Mouse (Mus musculus): ENCODE results near the gene Pex11g. TPM values are rescaled to one million over a fixed set of nuclear protein-coding genes. Genes with fewer than 3 reads are reported as not detected.

Pex11g gene
- total RNA-seq, 1 experiment = 3.2 TPM

GRCm38 (mm10) chr8:3426211-3426610 lies 41.3 kb downstream of the Pex11g start:
- H3K4me3 ChIP-seq (ENCODE audit: insufficient read depth in 1 of 2, low read depth in 1 of 2, low read length in 2 of 2, poor library complexity in 1 of 2, severe bottlenecking in 1 of 2) = no peak overlapping the region
- in situ Hi-C loops (cut with MboI; ENCODE audit: low sequenced_read_pairs in 2 of 2, unreplicated experiment in 2 of 2) = no loop called here
- no peak for TF ChIP-seq ZNF384 (IDR thresholded peaks at IDR 0.05; ENCODE audit: low read depth, low read length)
- no peak for TF ChIP-seq MAFK (IDR thresholded peaks at IDR 0.05; ENCODE audit: insufficient read depth, low read depth, low read length)
- no peak for TF ChIP-seq ZC3H11A (IDR thresholded peaks at IDR 0.05; ENCODE audit: borderline replicate concordance, low read depth, low read length)
- no peak for TF ChIP-seq HCFC1 (IDR thresholded peaks at IDR 0.05; ENCODE audit: borderline replicate concordance, insufficient read depth, low read length)
- TF ChIP-seq CHD2 (IDR thresholded peaks at IDR 0.05; ENCODE audit: low read depth, low read length) = no peak
- H3K4me1 ChIP-seq (ENCODE audit: control insufficient read depth in 2 of 2, insufficient read depth in 2 of 2, low read length in 2 of 2, poor library complexity in 1 of 2) = peaks cover 14 to 20% of the 10 kb centered on the region in 2 experiments; a peak in 3 of 4 replicates
- peaks cover 29% of the 10 kb centered on the region for H3K36me3 ChIP-seq (ENCODE audit: control insufficient read depth, insufficient read depth, low read length, poor library complexity, severe bottlenecking)
- no peak for DNase-seq (ENCODE audit: low read depth, low spot score)
- H3K27ac ChIP-seq (ENCODE audit: insufficient read depth, low read depth, low read length, poor library complexity, severe bottlenecking) = no peak overlapping the region
- no peak overlapping the region for H3K9ac ChIP-seq (ENCODE audit: insufficient read depth, low read depth, low read length, poor library complexity, severe bottlenecking)
- H3K9me3 ChIP-seq (ENCODE audit: control insufficient read depth, insufficient read depth, low read depth, low read length) = no peaks in the 10 kb centered on the region

GRCm38 (mm10) chr8:3425217-3425616 lies 42.3 kb downstream of the Pex11g start:
- TF ChIP-seq CHD2 (IDR thresholded peaks at IDR 0.05; ENCODE audit: low read depth, low read length) (no peak), ZNF384 (IDR thresholded peaks at IDR 0.05; ENCODE audit: low read depth, low read length) (no peak), HCFC1 (IDR thresholded peaks at IDR 0.05; ENCODE audit: borderline replicate concordance, insufficient read depth, low read length) (no peak), MAFK (IDR thresholded peaks at IDR 0.05; ENCODE audit: insufficient read depth, low read depth, low read length) (no peak), ZC3H11A (IDR thresholded peaks at IDR 0.05; ENCODE audit: borderline replicate concordance, low read depth, low read length) (no peak)
- Histone ChIP-seq H3K9me3 (ENCODE audit: control insufficient read depth, insufficient read depth, low read depth, low read length) (no peaks in the 10 kb centered on the region), H3K27ac (ENCODE audit: insufficient read depth, low read depth, low read length, poor library complexity, severe bottlenecking) (no peak overlapping the region), H3K9ac (ENCODE audit: insufficient read depth, low read depth, low read length, poor library complexity, severe bottlenecking) (no peak overlapping the region), H3K36me3 (ENCODE audit: control insufficient read depth, insufficient read depth, low read length, poor library complexity, severe bottlenecking) (peaks cover 24% of the 10 kb centered on the region), H3K4me3 (ENCODE audit: insufficient read depth in 1 of 2, low read depth in 1 of 2, low read length in 2 of 2, poor library complexity in 1 of 2, severe bottlenecking in 1 of 2) (no peak overlapping the region), H3K4me1 (ENCODE audit: control insufficient read depth in 2 of 2, insufficient read depth in 2 of 2, low read length in 2 of 2, poor library complexity in 1 of 2) (peaks cover 14 to 22% of the 10 kb centered on the region in 2 experiments; a peak in 3 of 4 replicates)
- in situ Hi-C loops (cut with MboI; ENCODE audit: low sequenced_read_pairs in 2 of 2, unreplicated experiment in 2 of 2) = no loop called here
- no peak for DNase-seq (ENCODE audit: low read depth, low spot score)

GRCm38 (mm10) chr8:3421507-3421906 lies 46.0 kb downstream of the Pex11g start:
- peaks cover 7% of the 10 kb centered on the region; the same call in 1 of the 2 replicates for H3K36me3 ChIP-seq (ENCODE audit: control insufficient read depth, insufficient read depth, low read length, poor library complexity, severe bottlenecking)
- H3K4me1 ChIP-seq (ENCODE audit: control insufficient read depth in 2 of 2, insufficient read depth in 2 of 2, low read length in 2 of 2, poor library complexity in 1 of 2) = peaks cover 22 to 34% of the 10 kb centered on the region in 2 experiments; a peak in 3 of 4 replicates
- H3K27ac ChIP-seq (ENCODE audit: insufficient read depth, low read depth, low read length, poor library complexity, severe bottlenecking) = no peak overlapping the region
- no peaks in the 10 kb centered on the region for H3K9me3 ChIP-seq (ENCODE audit: control insufficient read depth, insufficient read depth, low read depth, low read length)
- no peak overlapping the region for H3K4me3 ChIP-seq (ENCODE audit: insufficient read depth in 1 of 2, low read depth in 1 of 2, low read length in 2 of 2, poor library complexity in 1 of 2, severe bottlenecking in 1 of 2)
- in situ Hi-C loops (cut with MboI; ENCODE audit: low sequenced_read_pairs in 2 of 2, unreplicated experiment in 2 of 2) = no loop called here
- no peak for DNase-seq (ENCODE audit: low read depth, low spot score)
- no peak for TF ChIP-seq ZC3H11A (IDR thresholded peaks at IDR 0.05; ENCODE audit: borderline replicate concordance, low read depth, low read length)
- TF ChIP-seq HCFC1 (IDR thresholded peaks at IDR 0.05; ENCODE audit: borderline replicate concordance, insufficient read depth, low read length) = no peak
- no peak overlapping the region for H3K9ac ChIP-seq (ENCODE audit: insufficient read depth, low read depth, low read length, poor library complexity, severe bottlenecking)

- Histone ChIP-seq H3K4me3 (ENCODE audit: insufficient read depth in 1 of 2, low read depth in 1 of 2, low read length in 2 of 2, poor library complexity in 1 of 2, severe bottlenecking in 1 of 2) (no peak overlapping the region), H3K9me3 (ENCODE audit: control insufficient read depth, insufficient read depth, low read depth, low read length) (no peaks in the 10 kb centered on the region), H3K9ac (ENCODE audit: insufficient read depth, low read depth, low read length, poor library complexity, severe bottlenecking) (no peak overlapping the region), H3K27ac (ENCODE audit: insufficient read depth, low read depth, low read length, poor library complexity, severe bottlenecking) (no peak overlapping the region), H3K36me3 (ENCODE audit: control insufficient read depth, insufficient read depth, low read length, poor library complexity, severe bottlenecking) (peaks cover 7% of the 10 kb centered on the region; the same call in 1 of the 2 replicates), H3K4me1 (ENCODE audit: control insufficient read depth in 2 of 2, insufficient read depth in 2 of 2, low read length in 2 of 2, poor library complexity in 1 of 2) (peaks cover 23 to 38% of the 10 kb centered on the region in 2 experiments)
- no peak for DNase-seq (ENCODE audit: low read depth, low spot score)
- TF ChIP-seq ZNF384 (IDR thresholded peaks at IDR 0.05; ENCODE audit: low read depth, low read length) (no peak), HCFC1 (IDR thresholded peaks at IDR 0.05; ENCODE audit: borderline replicate concordance, insufficient read depth, low read length) (no peak), CHD2 (IDR thresholded peaks at IDR 0.05; ENCODE audit: low read depth, low read length) (no peak), MAFK (IDR thresholded peaks at IDR 0.05; ENCODE audit: insufficient read depth, low read depth, low read length) (no peak), ZC3H11A (IDR thresholded peaks at IDR 0.05; ENCODE audit: borderline replicate concordance, low read depth, low read length) (no peak)
- in situ Hi-C loops (cut with MboI; ENCODE audit: low sequenced_read_pairs in 2 of 2, unreplicated experiment in 2 of 2) = no loop called here
These were observed 47.3 kb downstream of the Pex11g start for GRCm38 (mm10) chr8:3420105-3420706.

Measured in ES-E14 (cell line).